Mouse (Mus musculus): ENCODE data around the gene Stk17b.

- TF ChIP-seq CTCF (IDR thresholded peaks at IDR 0.05; ENCODE audit: control insufficient read depth, insufficient read depth, low read length) = no peak
- no peak for TF ChIP-seq POLR2A (IDR thresholded peaks at IDR 0.05; ENCODE audit: borderline replicate concordance, control insufficient read depth, low read depth, low read length)
Measured at GRCm38 (mm10) chr1:53794279-53794678, 9.3 kb upstream of the Stk17b start.
